Mouse (Mus musculus) liver, postnatal 0 days (tissue): Measurements from ENCODE around the gene Soga1.

ENCODE experiments used
- CTCF ChIP-seq: sonication (generic); IDR thresholded peaks from 2 replicates; pipeline ENCODE4 v1.5.1; 2016; ENCODE audit warnings: antibody characterized with exemption, low read depth
- EP300 ChIP-seq: IDR thresholded peaks from 2 replicates; pipeline ENCODE4 v1.6.1; 2016; ENCODE audit warnings: antibody characterized with exemption, low read depth, mild to moderate bottlenecking

GRCm38 (mm10) chr2:157081331-157081730 is 2.3 kb upstream of the Soga1 start:
- TF ChIP-seq CTCF: no peak
- no peak for TF ChIP-seq EP300
